Mouse (Mus musculus) embryonic facial prominence, embryonic 11.5 days (tissue): ENCODE data around the gene Stx8. TPM values are rescaled to one million over a fixed set of nuclear protein-coding genes. Genes with fewer than 3 reads are reported as not detected.
A peak's percentile ranks its signal among the peaks of the same experiment; 100 is the strongest.

Experiments used
- ATAC-seq: fragments of 200-750 bp; cut with Nextera tagmentation; replicated peaks from 2 replicates; pipeline ENCODE4 v1.8.0; 2017; ENCODE audit warnings: low read depth; ENCODE audit not compliant: insufficient number of reproducible peaks, low FRiP score, low TSS enrichment
- DNase-seq: peaks from one replicate; pipeline ENCODE4 v3.0.0-alpha.2; 2015; ENCODE audit warnings: low spot score
- H3K27ac ChIP-seq: fragments of 300-500 bp; sonication (generic); replicated peaks from 2 replicates; pipeline ENCODE4 v1.5.1; 2014; ENCODE audit warnings: mild to moderate bottlenecking, low read depth, low read length, control low read depth
- H3K27me3 ChIP-seq: fragments of 300-500 bp; sonication (generic); 2 replicates; pipeline ENCODE4 v1.6.1; 2014; ENCODE audit warnings: mild to moderate bottlenecking, low read length, moderate library complexity, mixed read lengths; ENCODE audit not compliant: control insufficient read depth, insufficient read depth
- H3K36me3 ChIP-seq: fragments of 300-500 bp; sonication (generic); replicated peaks from 2 replicates; pipeline ENCODE4 v1.6.1; 2014; ENCODE audit warnings: low read depth, mild to moderate bottlenecking, low read length, moderate library complexity, mixed read lengths; ENCODE audit not compliant: control insufficient read depth, insufficient read depth
- H3K4me1 ChIP-seq: fragments of 300-500 bp; sonication (generic); 2 replicates; pipeline ENCODE4 v1.6.1; 2014; ENCODE audit warnings: low read length, mixed read lengths; ENCODE audit not compliant: control insufficient read depth, insufficient read depth
- H3K4me2 ChIP-seq: fragments of 300-500 bp; sonication (generic); 2 replicates; pipeline ENCODE4 v1.6.1; 2014; ENCODE audit warnings: low read depth, mild to moderate bottlenecking, control low read depth, low read length, moderate library complexity
- H3K4me3 ChIP-seq: fragments of 300-500 bp; sonication (generic); 2 replicates; pipeline ENCODE4 v1.5.1; 2014; ENCODE audit warnings: low read depth, low read length, control low read depth
- H3K9ac ChIP-seq: fragments of 300-500 bp; sonication (generic); replicated peaks from 2 replicates; pipeline ENCODE4 v1.6.1; 2014; ENCODE audit warnings: mild to moderate bottlenecking, control low read depth, low read length
- H3K9me3 ChIP-seq: fragments of 300-500 bp; sonication (generic); replicated peaks from 2 replicates; pipeline ENCODE4 v1.6.1; 2016; ENCODE audit warnings: mild to moderate bottlenecking, low read length, inconsistent platforms, mixed read lengths; ENCODE audit not compliant: control insufficient read depth
- WGBS: fragments of 180-500 bp; shearing (Covaris S2); extraction: QIAGEN DNeasy Blood & Tissue Kit; methylation state at CpG from one replicate; pipeline ENCODE4 v1.1.7; 2014; 5-methylcytosine and 5-hydroxymethylcytosine counted together
- polyA plus RNA-seq: library from polyadenylated mRNA; unstranded; fragments of >200 nt; fragmentation: Nextera tagmentation; extraction: Ambion mirVana; gene quantifications from 2 replicates; pipeline ENCODE4 v1.2.1, GENCODE M21; 2014

The Stx8 gene
- polyA plus RNA-seq, 1 experiment from 2014 or later = 60.9 TPM

GRCm38 (mm10) chr11:68082756-68083155 lies 116.8 kb downstream of the Stx8 start:
- whole genome bisulfite sequencing = 91% methylated on average over 12 of the region's 12 CpGs
- DNase-seq = no peak
- H3K4me3 ChIP-seq = no peak overlapping the region
- no peak overlapping the region for H3K9ac ChIP-seq
- no peak overlapping the region for H3K27ac ChIP-seq
- no peaks in the 10 kb centered on the region for H3K36me3 ChIP-seq
- H3K4me1 ChIP-seq = 0 out of 2 replicates have a peak, but pooled peaks cover 2% of the 10 kb centered on the region
- no peaks in the 10 kb centered on the region for H3K27me3 ChIP-seq
- no peaks in the 10 kb centered on the region for H3K9me3 ChIP-seq
- no peak for ATAC-seq
- H3K4me2 ChIP-seq = no peak overlapping the region

- H3K27ac ChIP-seq = no peak overlapping the region
- no peaks in the 10 kb centered on the region for H3K36me3 ChIP-seq
- H3K4me2 ChIP-seq = no peak overlapping the region
- H3K9ac ChIP-seq = no peak overlapping the region
- no peak overlapping the region for H3K4me3 ChIP-seq
- H3K27me3 ChIP-seq = no peaks in the 10 kb centered on the region
- no peak for ATAC-seq
- DNase-seq = no peak
- WGBS = 82% methylated on average over 6 of the region's 6 CpGs
- 0 out of 2 replicates have a peak, but pooled peaks cover 2% of the 10 kb centered on the region for H3K4me1 ChIP-seq
- no peaks in the 10 kb centered on the region for H3K9me3 ChIP-seq
Measured at GRCm38 (mm10) chr11:68083562-68083961, 117.6 kb downstream of the Stx8 start.

- Histone ChIP-seq H3K4me3 (no peak overlapping the region), H3K36me3 (no peaks in the 10 kb centered on the region), H3K9me3 (no peaks in the 10 kb centered on the region), H3K27me3 (no peaks in the 10 kb centered on the region), H3K27ac (no peak overlapping the region), H3K4me1 (no peaks in the 10 kb centered on the region), H3K4me2 (no peak overlapping the region), H3K9ac (no peak overlapping the region)
- DNase-seq = no peak
- 81% methylated on average over 9 of the region's 9 CpGs for WGBS
- ATAC-seq = no peak
Measured at GRCm38 (mm10) chr11:68086221-68086620, 120.2 kb downstream of the Stx8 start.

- Histone ChIP-seq H3K9me3 (no peaks in the 10 kb centered on the region), H3K4me2 (no peak overlapping the region), H3K4me3 (no peak overlapping the region), H3K27ac (no peak overlapping the region), H3K27me3 (no peaks in the 10 kb centered on the region), H3K9ac (no peak overlapping the region), H3K4me1 (no peaks in the 10 kb centered on the region), H3K36me3 (no peaks in the 10 kb centered on the region)
- no peak for ATAC-seq
- peak; percentile 17 for DNase-seq
- 78% methylated on average over 9 of the region's 9 CpGs for WGBS
Measured at GRCm38 (mm10) chr11:68089426-68089825, 123.4 kb downstream of the Stx8 start.

- H3K27me3 ChIP-seq = no peaks in the 10 kb centered on the region
- DNase-seq (peak; percentile 68), ATAC-seq (no peak)
- 39% methylated on average over 13 of the region's 13 CpGs for WGBS
- no peaks in the 10 kb centered on the region for H3K9me3 ChIP-seq
- H3K4me2 ChIP-seq = no peak overlapping the region
- no peak overlapping the region for H3K27ac ChIP-seq
- no peak overlapping the region for H3K4me3 ChIP-seq
- H3K36me3 ChIP-seq = no peaks in the 10 kb centered on the region
- H3K9ac ChIP-seq = no peak overlapping the region
- no peaks in the 10 kb centered on the region for H3K4me1 ChIP-seq
Measured at GRCm38 (mm10) chr11:68089885-68090592, 124.0 kb downstream of the Stx8 start.

- Histone ChIP-seq H3K27ac (no peak overlapping the region), H3K36me3 (no peaks in the 10 kb centered on the region), H3K9ac (no peak overlapping the region), H3K4me1 (no peaks in the 10 kb centered on the region), H3K9me3 (no peaks in the 10 kb centered on the region), H3K27me3 (no peaks in the 10 kb centered on the region), H3K4me3 (no peak overlapping the region), H3K4me2 (no peak overlapping the region)
- WGBS = 61% methylated on average over 3 of the region's 3 CpGs
- DNase-seq (no peak), ATAC-seq (no peak)
Measured at GRCm38 (mm10) chr11:68091975-68092759, 126.2 kb downstream of the Stx8 start.

GRCm38 (mm10) chr11:68101598-68101997 lies 135.6 kb downstream of the Stx8 start:
- H3K27me3 ChIP-seq = no peaks in the 10 kb centered on the region
- 91% methylated on average over 1 of the region's 1 CpGs for whole genome bisulfite sequencing
- no peak for ATAC-seq

GRCm38 (mm10) chr11:68103480-68103879 lies 137.5 kb downstream of the Stx8 start:
- Histone ChIP-seq H3K36me3 (no peaks in the 10 kb centered on the region), H3K27ac (no peak overlapping the region), H3K9me3 (no peaks in the 10 kb centered on the region), H3K4me3 (no peak overlapping the region), H3K4me2 (no peak overlapping the region), H3K4me1 (no peaks in the 10 kb centered on the region), H3K9ac (no peak overlapping the region), H3K27me3 (no peaks in the 10 kb centered on the region)
- ATAC-seq = no peak
- WGBS = 85% methylated on average over 4 of the region's 4 CpGs
- DNase-seq = no peak

More at GRCm38 (mm10) chr11:68101598-68101997, 135.6 kb downstream of the Stx8 start:
- no peak overlapping the region for H3K9ac ChIP-seq
- H3K9me3 ChIP-seq = no peaks in the 10 kb centered on the region
- H3K4me2 ChIP-seq = no peak overlapping the region
- H3K4me3 ChIP-seq = no peak overlapping the region
- H3K4me1 ChIP-seq = no peaks in the 10 kb centered on the region
- H3K36me3 ChIP-seq = no peaks in the 10 kb centered on the region
- DNase-seq = no peak
- H3K27ac ChIP-seq = no peak overlapping the region
